Mouse (Mus musculus): ENCODE results near the gene Myo15b. TPM values are rescaled to one million over a fixed set of nuclear protein-coding genes. Genes with fewer than 3 reads are reported as not detected.
A peak's percentile ranks its signal among the peaks of the same experiment; 100 is the strongest.

Myo15b gene
- 12.6 and 14.2 TPM in 2 replicates for polyA plus RNA-seq (2015; fragmentation: Nextera tagmentation; extraction: Ambion mirVana)

GRCm38 (mm10) chr11:115858354-115858753 lies at the start of gene Myo15b:
TSS of gene Myo15b (plus strand) at chr11:115858406.
- ATAC-seq (ENCODE audit: low FRiP score, low TSS enrichment) = no peak
- H3K4me1 ChIP-seq (ENCODE audit: insufficient read depth, low read length) = peaks cover 10% of the 10 kb centered on the region
- H3K27me3 ChIP-seq (ENCODE audit: insufficient read depth, low read length) = peaks cover 41% of the 10 kb centered on the region
- peak within 1 kb of the TSS; percentile 70 for H3K4me2 ChIP-seq (replicated peaks; ENCODE audit: low read depth, low read length)
- 12% methylated on average over 27 of the region's 27 CpGs for WGBS
- no peaks in the 10 kb centered on the region for H3K9me3 ChIP-seq (ENCODE audit: low read length)
- peaks cover 12% of the 10 kb centered on the region for H3K36me3 ChIP-seq (ENCODE audit: insufficient read depth, low read length)
- H3K9ac ChIP-seq (replicated peaks; ENCODE audit: low read length) = peak within 1 kb of the TSS; percentile 65
- peak within 1 kb of the TSS; percentile 46 for H3K4me3 ChIP-seq (ENCODE audit: low read length)
- no peak within 1 kb of the TSS for H3K27ac ChIP-seq (ENCODE audit: low read length)

- Histone ChIP-seq H3K4me1 (ENCODE audit: insufficient read depth, low read length) (peaks cover 53% of the 10 kb centered on the region), H3K27ac (ENCODE audit: low read length) (peak overlapping the region; percentile 75), H3K4me2 (replicated peaks; ENCODE audit: low read depth, low read length) (peak overlapping the region; percentile 75), H3K36me3 (ENCODE audit: insufficient read depth, low read length) (peaks cover 41% of the 10 kb centered on the region), H3K27me3 (ENCODE audit: insufficient read depth, low read length) (no peaks in the 10 kb centered on the region), H3K9me3 (ENCODE audit: low read length) (no peaks in the 10 kb centered on the region), H3K9ac (replicated peaks; ENCODE audit: low read length) (peak overlapping the region; percentile 91; the same call in 1 of the 2 replicates), H3K4me3 (ENCODE audit: low read length) (0 out of 2 replicates have a peak overlapping the region, but pooled peaks have one; percentile 3)
- ATAC-seq (ENCODE audit: low FRiP score, low TSS enrichment) = no peak; the same call in 1 of the 2 replicates
- WGBS = 35% methylated on average over 10 of the region's 10 CpGs
These were observed 49.4 kb upstream of the Myo15b start for GRCm38 (mm10) chr11:115808696-115809310.

- WGBS = 55% methylated on average over 8 of the region's 8 CpGs
- H3K9ac ChIP-seq (replicated peaks; ENCODE audit: low read length) = peak overlapping the region; percentile 91
- peak overlapping the region; percentile 75 for H3K4me2 ChIP-seq (replicated peaks; ENCODE audit: low read depth, low read length)
- H3K4me1 ChIP-seq (ENCODE audit: insufficient read depth, low read length) = peaks cover 57% of the 10 kb centered on the region
- H3K27ac ChIP-seq (ENCODE audit: low read length) = peak overlapping the region; percentile 75
- H3K27me3 ChIP-seq (ENCODE audit: insufficient read depth, low read length) = no peaks in the 10 kb centered on the region
- peak overlapping the region; percentile 96; the same call in 1 of the 2 replicates for H3K4me3 ChIP-seq (ENCODE audit: low read length)
- ATAC-seq (ENCODE audit: low FRiP score, low TSS enrichment) = peak; percentile 0; the same call in 1 of the 2 replicates
- peaks cover 38% of the 10 kb centered on the region for H3K36me3 ChIP-seq (ENCODE audit: insufficient read depth, low read length)
- H3K9me3 ChIP-seq (ENCODE audit: low read length) = no peaks in the 10 kb centered on the region
These were observed 48.9 kb upstream of the Myo15b start for GRCm38 (mm10) chr11:115809311-115809781.

- no peaks in the 10 kb centered on the region for H3K27me3 ChIP-seq (ENCODE audit: insufficient read depth, low read length)
- H3K36me3 ChIP-seq (ENCODE audit: insufficient read depth, low read length) = peaks cover 28% of the 10 kb centered on the region
- no peak for ATAC-seq (ENCODE audit: low FRiP score, low TSS enrichment)
- 20% methylated on average over 14 of the region's 14 CpGs for WGBS
- H3K9me3 ChIP-seq (ENCODE audit: low read length) = no peaks in the 10 kb centered on the region
- H3K4me2 ChIP-seq (replicated peaks; ENCODE audit: low read depth, low read length) = peak overlapping the region; percentile 75
- H3K9ac ChIP-seq (replicated peaks; ENCODE audit: low read length) = peak overlapping the region; percentile 91
- H3K27ac ChIP-seq (ENCODE audit: low read length) = peak overlapping the region; percentile 75
- H3K4me3 ChIP-seq (ENCODE audit: low read length) = peak overlapping the region; percentile 96
- peaks cover 61% of the 10 kb centered on the region for H3K4me1 ChIP-seq (ENCODE audit: insufficient read depth, low read length)
These were observed 47.8 kb upstream of the Myo15b start for GRCm38 (mm10) chr11:115810377-115810776.

DNA sequence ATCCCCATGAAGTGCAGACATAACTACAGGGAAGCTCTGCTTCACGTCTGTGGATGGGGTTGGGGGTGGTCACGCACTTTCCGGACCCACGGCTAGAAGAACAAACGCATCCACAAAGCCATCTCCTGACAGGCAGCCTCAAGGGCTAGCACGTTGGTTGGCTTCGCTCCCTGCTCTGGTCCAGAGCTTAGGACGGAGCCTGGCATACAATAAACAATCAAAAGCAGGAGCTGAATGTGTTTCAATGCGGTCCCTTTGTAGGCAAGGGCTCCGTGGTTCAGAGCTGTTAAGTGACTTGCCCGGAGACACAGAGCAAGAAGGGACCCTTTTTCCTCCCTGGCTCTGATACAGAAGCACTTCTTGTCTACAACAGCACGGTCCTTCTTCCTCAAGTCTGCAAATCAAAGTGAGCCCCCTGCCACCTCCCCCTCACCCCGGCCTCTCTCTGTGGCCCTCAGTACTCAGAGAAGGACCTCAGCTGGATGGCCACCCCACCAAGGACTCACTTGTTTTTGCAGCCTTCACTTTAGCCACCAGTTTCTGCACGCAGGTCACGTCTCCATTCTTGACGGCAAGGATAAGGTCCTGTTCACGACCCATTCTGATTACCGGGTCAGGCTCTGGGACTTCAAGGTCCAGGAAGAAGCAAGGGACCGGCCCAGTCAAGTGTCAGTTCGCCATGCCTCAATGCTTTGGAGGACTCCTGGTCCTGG lies 46.7 kb upstream of the Myo15b start:
- Histone ChIP-seq H3K9ac (replicated peaks; ENCODE audit: low read length) (peak overlapping the region; percentile 91), H3K4me2 (replicated peaks; ENCODE audit: low read depth, low read length) (peak overlapping the region; percentile 75), H3K27ac (ENCODE audit: low read length) (peak overlapping the region; percentile 87; the same call in 1 of the 2 replicates), H3K4me1 (ENCODE audit: insufficient read depth, low read length) (peaks cover 68% of the 10 kb centered on the region), H3K9me3 (ENCODE audit: low read length) (no peaks in the 10 kb centered on the region), H3K36me3 (ENCODE audit: insufficient read depth, low read length) (peaks cover 21% of the 10 kb centered on the region), H3K27me3 (ENCODE audit: insufficient read depth, low read length) (no peaks in the 10 kb centered on the region), H3K4me3 (ENCODE audit: low read length) (peak overlapping the region; percentile 96)
- no peak for ATAC-seq (ENCODE audit: low FRiP score, low TSS enrichment)
- WGBS = 69% methylated on average over 20 of the region's 20 CpGs

DNA sequence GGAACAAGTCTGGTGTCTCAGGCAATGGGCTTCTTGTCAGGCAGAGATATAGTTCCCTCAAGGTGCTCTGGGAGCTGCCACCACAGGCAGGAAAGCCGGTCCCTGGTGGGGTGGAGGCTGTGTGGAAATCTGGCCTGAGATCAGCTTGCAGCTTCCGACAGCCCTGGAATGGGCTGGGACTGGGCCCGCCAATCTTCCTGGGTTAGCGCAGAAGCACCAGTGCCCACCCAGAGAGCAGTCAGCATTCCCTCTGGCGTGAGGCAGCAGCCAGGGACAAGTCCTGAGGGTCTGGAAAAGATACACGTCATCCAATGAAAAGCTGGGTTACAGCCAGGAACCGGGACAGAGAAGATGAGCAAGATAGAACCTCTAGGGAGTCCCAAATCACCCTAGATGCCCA lies 46.1 kb upstream of the Myo15b start:
- peak overlapping the region; percentile 96 for H3K4me3 ChIP-seq (ENCODE audit: low read length)
- H3K4me1 ChIP-seq (ENCODE audit: insufficient read depth, low read length) = peaks cover 68% of the 10 kb centered on the region
- peak overlapping the region; percentile 75 for H3K4me2 ChIP-seq (replicated peaks; ENCODE audit: low read depth, low read length)
- H3K9ac ChIP-seq (replicated peaks; ENCODE audit: low read length) = peak overlapping the region; percentile 91
- H3K27me3 ChIP-seq (ENCODE audit: insufficient read depth, low read length) = no peaks in the 10 kb centered on the region
- ATAC-seq (ENCODE audit: low FRiP score, low TSS enrichment) = no peak
- H3K9me3 ChIP-seq (ENCODE audit: low read length) = no peaks in the 10 kb centered on the region
- WGBS = 28% methylated on average over 7 of the region's 7 CpGs
- peaks cover 15% of the 10 kb centered on the region for H3K36me3 ChIP-seq (ENCODE audit: insufficient read depth, low read length)
- peak overlapping the region; percentile 87; the same call in 1 of the 2 replicates for H3K27ac ChIP-seq (ENCODE audit: low read length)

GRCm38 (mm10) chr11:115812533-115813420 lies 45.4 kb upstream of the Myo15b start:
- WGBS = 4% methylated on average over 28 of the region's 28 CpGs
- Histone ChIP-seq H3K4me3 (ENCODE audit: low read length) (peak overlapping the region; percentile 96), H3K36me3 (ENCODE audit: insufficient read depth, low read length) (peaks cover 15% of the 10 kb centered on the region; the same call in 1 of the 2 replicates), H3K4me1 (ENCODE audit: insufficient read depth, low read length) (peaks cover 66% of the 10 kb centered on the region), H3K27ac (ENCODE audit: low read length) (peak overlapping the region; percentile 87), H3K9ac (replicated peaks; ENCODE audit: low read length) (peak overlapping the region; percentile 91), H3K27me3 (ENCODE audit: insufficient read depth, low read length) (no peaks in the 10 kb centered on the region), H3K4me2 (replicated peaks; ENCODE audit: low read depth, low read length) (peak overlapping the region; percentile 75), H3K9me3 (ENCODE audit: low read length) (no peaks in the 10 kb centered on the region)
- peak; percentile 1; the same call in 1 of the 2 replicates for ATAC-seq (ENCODE audit: low FRiP score, low TSS enrichment)

DNA sequence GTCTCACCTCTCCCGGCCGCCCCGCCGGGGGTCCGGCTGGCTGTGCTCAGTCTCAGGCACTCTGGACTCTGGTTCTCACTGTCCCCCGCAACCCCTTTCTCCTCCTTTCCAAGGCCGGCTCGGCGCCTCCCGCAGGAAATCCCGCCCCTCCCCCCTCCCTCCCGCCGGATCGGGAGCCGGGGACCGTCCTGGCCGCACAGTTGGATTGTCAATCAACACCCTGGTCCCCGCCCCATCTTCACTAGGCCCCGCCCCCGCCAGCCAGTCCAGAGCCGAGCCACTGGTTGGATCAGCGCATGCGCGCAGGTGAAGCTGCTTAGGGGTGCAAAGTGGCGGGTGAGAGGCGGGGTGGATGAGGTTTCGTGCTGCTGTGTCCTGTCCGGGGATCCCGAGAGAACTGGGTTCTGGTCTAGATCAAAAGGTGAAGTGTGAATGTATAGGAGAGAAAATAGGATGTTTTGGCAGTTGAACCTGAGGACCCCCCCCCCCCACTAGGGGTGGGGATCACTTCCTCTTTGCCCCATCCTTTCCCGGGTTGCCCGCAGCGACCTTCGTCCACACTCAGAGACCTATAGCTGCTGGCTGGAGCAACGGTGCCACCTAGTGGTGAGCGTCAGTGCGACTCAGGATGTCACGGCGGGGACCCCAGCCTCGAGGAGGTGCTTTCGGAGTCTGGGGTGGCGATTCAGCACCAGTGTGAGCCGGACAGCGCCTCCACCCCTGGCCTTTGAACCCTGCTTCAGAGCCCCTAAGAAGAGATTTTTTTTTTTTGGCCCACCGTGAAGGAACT lies 44.5 kb upstream of the Myo15b start, which contains the start of gene Caskin2:
Gene Caskin2 (minus strand): TSS at position 133 of the 790 bp plus-strand sequence.
- peaks cover 15% of the 10 kb centered on the region for H3K36me3 ChIP-seq (ENCODE audit: insufficient read depth, low read length)
- ATAC-seq (ENCODE audit: low FRiP score, low TSS enrichment) = peak; percentile 91
- H3K9me3 ChIP-seq (ENCODE audit: low read length) = no peaks in the 10 kb centered on the region
- peak within 1 kb of the TSS; percentile 96 for H3K4me3 ChIP-seq (ENCODE audit: low read length)
- under 1% methylated on average over 43 of the region's 44 CpGs for WGBS
- no peaks in the 10 kb centered on the region for H3K27me3 ChIP-seq (ENCODE audit: insufficient read depth, low read length)
- peak within 1 kb of the TSS; percentile 75 for H3K4me2 ChIP-seq (replicated peaks; ENCODE audit: low read depth, low read length)
- H3K4me1 ChIP-seq (ENCODE audit: insufficient read depth, low read length) = peaks cover 56% of the 10 kb centered on the region
- peak within 1 kb of the TSS; percentile 87 for H3K27ac ChIP-seq (ENCODE audit: low read length)
- H3K9ac ChIP-seq (replicated peaks; ENCODE audit: low read length) = peak within 1 kb of the TSS; percentile 91
